Mouse (Mus musculus): ENCODE results near the gene Gm17482.
"Not testable (repeated sequence)": the region's sequence is repeated elsewhere in the genome, so short reads cannot be mapped to it uniquely, and the experiment has no call there.

Gm17482 gene

DNA sequence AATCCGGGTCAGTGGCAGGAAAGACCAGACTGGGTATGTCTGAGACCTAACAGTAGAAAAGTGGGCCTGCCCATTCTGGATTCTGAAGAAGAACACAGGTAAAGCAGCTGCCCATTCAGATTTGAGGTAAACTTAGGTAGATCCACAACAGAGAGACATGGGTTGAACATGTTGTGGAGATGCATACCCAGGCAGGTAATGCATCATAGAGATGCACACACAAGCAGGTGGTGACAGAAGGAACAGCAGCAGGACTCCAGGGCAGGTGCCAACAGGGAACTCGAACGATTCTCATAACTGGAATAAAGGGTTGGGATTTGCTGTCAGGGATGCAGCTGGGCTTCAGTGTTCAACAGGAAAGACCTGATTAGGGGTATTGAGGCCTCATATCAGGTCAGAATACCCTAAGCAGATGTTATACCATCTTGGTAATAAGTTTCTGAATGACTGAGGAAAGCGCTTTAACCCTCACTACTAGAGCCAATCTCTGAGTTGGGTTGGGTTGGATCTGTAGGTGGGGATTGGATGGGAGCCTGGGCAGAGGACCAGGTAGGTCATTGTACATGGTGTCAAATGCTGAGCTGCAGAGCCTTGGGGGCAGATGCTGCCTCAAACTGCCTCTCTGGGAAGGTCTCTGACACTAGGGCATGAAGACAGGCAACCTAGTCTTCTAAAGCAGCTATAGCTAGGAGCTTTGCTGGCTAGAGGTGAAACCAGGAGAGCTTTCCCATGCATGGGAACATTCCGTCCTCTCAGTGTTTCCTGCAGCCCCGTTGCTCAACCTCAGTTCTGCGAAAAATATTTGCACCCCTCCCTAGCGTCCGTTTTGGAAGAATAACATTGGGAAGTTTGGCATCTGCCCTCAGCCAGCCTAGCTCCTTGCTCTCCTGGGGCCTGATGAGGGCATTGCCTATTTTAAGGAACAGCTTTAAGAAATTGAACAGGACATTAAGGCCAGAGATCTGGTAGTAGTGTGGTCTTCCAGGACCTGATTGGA lies 11.2 kb downstream of the Gm17482 start:
- H3K36me3 ChIP-seq (ENCODE audit: control insufficient read depth, insufficient read depth, low read length, poor library complexity, severe bottlenecking), result no peaks in the 10 kb centered on the region
- H3K27me3 ChIP-seq (ENCODE audit: control insufficient read depth, insufficient read depth, low read length, poor library complexity, severe bottlenecking), result no peaks in the 10 kb centered on the region; the same call in 1 of the 2 replicates
- DNase-seq (ENCODE audit: low read depth, low spot score), result no peak

DNA sequence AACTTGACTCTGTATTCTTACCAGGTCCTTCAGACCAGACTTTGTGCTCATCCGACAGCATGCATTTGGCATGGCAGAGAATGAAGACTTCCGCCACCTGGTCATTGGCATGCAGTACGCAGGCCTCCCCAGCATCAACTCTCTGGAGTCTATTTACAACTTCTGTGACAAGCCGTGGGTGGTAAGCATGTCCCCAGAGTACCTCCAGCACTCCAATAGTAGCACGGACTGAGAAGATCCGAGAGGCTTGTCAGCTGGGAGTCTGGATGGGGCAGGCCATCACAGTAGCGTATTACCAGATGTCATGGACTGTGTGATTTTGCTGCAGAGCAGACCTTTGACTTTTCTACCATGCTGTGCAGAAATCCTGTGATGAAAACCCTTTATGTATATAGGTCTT lies 12.2 kb downstream of the Gm17482 start:
- DNase-seq (ENCODE audit: low read depth, low spot score), result no peak
- Histone ChIP-seq H3K27me3 (ENCODE audit: control insufficient read depth, insufficient read depth, low read length, poor library complexity, severe bottlenecking) (no peaks in the 10 kb centered on the region; the same call in 1 of the 2 replicates), H3K36me3 (ENCODE audit: control insufficient read depth, insufficient read depth, low read length, poor library complexity, severe bottlenecking) (no peaks in the 10 kb centered on the region)

DNA sequence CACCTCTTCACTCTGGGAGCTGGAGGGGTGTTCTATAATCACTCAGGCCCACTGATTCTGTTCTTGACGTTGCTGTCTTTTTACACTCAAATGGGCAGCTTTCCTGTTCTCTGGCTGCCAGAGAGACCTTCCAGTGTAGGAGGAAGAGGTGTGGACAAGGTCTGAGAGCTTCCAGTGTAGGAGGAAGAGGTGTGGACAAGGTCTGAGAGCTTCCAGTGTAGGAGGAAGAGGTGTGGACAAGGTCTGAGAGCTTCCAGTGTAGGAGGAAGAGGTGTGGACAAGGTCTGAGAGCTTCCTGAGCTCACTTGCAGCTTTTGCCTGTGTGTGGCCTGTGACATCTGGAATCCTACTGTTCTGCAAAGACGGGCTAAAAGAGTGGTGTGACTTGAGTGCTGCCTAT lies 13.3 kb downstream of the Gm17482 start:
- H3K36me3 ChIP-seq (ENCODE audit: control insufficient read depth, insufficient read depth, low read length, poor library complexity, severe bottlenecking); DNase-seq (ENCODE audit: low read depth, low spot score); H3K27me3 ChIP-seq (ENCODE audit: control insufficient read depth, insufficient read depth, low read length, poor library complexity, severe bottlenecking): not testable (repeated sequence)

DNA sequence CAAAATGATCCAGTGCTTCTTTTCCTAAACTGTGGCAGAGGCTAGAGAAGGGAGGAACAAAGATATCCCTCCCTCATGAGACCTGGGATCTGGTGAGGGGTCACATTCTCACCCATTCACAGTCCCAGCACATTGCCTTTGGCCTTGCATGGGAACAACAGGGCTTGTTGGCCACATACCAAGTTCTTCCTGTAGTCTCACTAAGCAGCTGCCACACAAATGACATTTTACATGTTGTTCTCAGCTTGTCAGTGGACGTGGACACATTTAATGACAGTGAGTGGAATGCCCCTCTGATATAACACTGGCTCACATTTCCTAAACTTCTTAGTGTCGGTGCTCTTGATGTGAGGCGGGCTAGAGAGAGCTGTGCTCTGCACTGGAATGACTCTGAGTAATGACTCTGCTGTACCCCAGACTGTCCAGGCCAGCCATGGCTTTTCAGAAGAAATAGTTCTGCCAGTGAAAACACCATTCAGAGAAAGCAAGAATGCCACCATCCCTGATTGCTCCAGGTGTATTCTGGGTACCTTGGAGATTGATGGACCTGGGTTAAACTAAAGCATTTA lies 14.1 kb downstream of the Gm17482 start:
- no peak for DNase-seq (ENCODE audit: low read depth, low spot score)
- H3K36me3 ChIP-seq (ENCODE audit: control insufficient read depth, insufficient read depth, low read length, poor library complexity, severe bottlenecking), result no peaks in the 10 kb centered on the region

DNA sequence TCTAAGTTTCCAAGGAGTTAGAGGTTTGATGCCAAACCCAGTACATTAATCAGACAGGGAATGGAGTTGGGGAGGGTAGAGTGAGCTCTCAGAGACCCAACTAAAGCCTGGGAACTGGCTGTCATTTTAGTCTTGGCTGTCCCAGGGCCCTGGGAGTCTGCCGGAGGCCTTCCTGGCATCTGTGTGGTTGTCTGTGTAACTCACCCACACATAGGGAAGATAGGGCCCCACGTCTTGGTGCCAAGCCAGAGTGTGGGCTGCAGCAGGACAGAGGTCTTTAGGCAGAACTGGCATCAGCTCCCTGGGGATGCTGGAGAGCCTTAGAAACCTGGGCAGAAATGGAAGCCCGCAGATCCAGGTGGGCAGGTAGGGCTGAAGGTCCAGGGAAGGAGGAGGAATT lies 14.8 kb downstream of the Gm17482 start:
- Histone ChIP-seq H3K27me3 (ENCODE audit: control insufficient read depth, insufficient read depth, low read length, poor library complexity, severe bottlenecking) (no peaks in the 10 kb centered on the region; the same call in 1 of the 2 replicates), H3K36me3 (ENCODE audit: control insufficient read depth, insufficient read depth, low read length, poor library complexity, severe bottlenecking) (no peaks in the 10 kb centered on the region)
- DNase-seq (ENCODE audit: low read depth, low spot score), result no peak

More for the DNA sequence above, 14.1 kb downstream of the Gm17482 start:
- no peaks in the 10 kb centered on the region; the same call in 1 of the 2 replicates for H3K27me3 ChIP-seq (ENCODE audit: control insufficient read depth, insufficient read depth, low read length, poor library complexity, severe bottlenecking)

DNA sequence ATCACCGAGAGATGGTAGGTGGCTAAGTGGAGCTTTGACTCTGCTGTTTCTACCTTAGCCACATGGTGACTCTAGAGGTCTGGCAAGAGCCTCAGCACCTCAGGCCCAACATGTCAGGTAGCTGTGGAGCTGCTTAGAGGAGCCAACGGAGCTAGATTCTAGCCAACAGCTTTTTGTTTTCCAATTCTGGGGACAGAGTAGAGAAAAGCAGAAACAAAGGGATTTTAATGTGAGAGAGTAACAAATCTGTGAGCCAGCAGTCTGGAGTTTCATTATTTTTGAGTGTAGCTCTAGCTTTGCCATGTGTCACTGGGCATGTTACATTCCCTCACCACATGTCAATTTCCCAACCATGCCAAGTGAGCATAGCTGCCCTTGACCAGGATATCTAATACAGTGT lies 17.1 kb downstream of the Gm17482 start:
- no peak for DNase-seq (ENCODE audit: low read depth, low spot score)
- no peaks in the 10 kb centered on the region; the same call in 1 of the 2 replicates for H3K27me3 ChIP-seq (ENCODE audit: control insufficient read depth, insufficient read depth, low read length, poor library complexity, severe bottlenecking)
- H3K36me3 ChIP-seq (ENCODE audit: control insufficient read depth, insufficient read depth, low read length, poor library complexity, severe bottlenecking), result no peaks in the 10 kb centered on the region

DNA sequence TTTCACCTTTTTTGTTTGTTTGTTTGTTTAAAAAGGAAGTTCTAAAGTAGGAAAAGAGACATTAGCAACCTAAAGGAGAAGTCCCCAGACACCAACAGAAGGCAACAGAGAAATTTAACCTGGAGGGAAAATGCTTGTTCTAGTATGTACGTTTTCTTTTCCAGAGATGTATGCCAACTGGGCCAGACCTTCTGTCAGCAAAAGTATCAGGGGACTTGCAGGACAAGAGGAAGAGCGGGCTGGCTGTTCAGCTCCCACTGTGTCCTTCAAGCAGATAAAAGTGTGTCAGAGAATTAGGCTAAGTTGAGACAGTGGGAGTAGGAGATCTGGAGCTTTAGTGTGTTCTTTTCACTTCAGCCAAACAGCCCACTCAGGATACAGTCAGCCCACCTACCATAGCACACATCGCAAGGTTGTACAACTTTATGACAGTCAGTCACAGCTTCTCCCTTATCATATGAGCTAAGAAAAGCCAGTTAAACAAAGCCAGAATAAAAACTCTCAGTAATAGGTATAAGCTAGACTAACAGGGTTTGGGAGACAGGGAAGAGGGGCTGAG lies 18.4 kb downstream of the Gm17482 start:
- DNase-seq (ENCODE audit: low read depth, low spot score), result no peak
- Histone ChIP-seq H3K27me3 (ENCODE audit: control insufficient read depth, insufficient read depth, low read length, poor library complexity, severe bottlenecking) (no peaks in the 10 kb centered on the region), H3K36me3 (ENCODE audit: control insufficient read depth, insufficient read depth, low read length, poor library complexity, severe bottlenecking) (no peaks in the 10 kb centered on the region)

DNA sequence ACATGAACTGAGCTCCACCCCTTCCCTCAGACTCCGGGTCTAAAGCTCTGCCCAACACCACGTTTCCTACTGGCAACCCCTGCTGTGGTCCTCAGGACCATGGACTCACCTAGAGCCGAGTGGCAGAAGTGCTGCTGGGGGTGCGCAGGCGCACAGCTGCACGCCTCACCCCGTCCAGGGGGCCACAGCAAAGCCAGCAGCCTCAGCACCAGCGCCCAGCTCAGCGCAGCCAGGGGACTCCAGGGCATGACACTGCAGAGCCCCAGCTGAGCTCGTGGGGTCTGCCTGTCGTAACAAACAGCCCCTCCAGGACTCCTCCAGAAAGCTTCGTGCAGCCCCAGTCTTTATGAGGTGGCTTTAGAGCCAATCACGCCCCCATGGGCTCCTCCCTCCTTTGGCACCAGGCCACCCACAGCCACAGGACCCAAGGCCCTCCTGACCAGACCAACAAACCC lies 24.4 kb downstream of the Gm17482 start:
- Histone ChIP-seq H3K27me3 (ENCODE audit: control insufficient read depth, insufficient read depth, low read length, poor library complexity, severe bottlenecking) (no peaks in the 10 kb centered on the region), H3K36me3 (ENCODE audit: control insufficient read depth, insufficient read depth, low read length, poor library complexity, severe bottlenecking) (no peaks in the 10 kb centered on the region)
- DNase-seq (ENCODE audit: low read depth, low spot score), result no peak

DNA sequence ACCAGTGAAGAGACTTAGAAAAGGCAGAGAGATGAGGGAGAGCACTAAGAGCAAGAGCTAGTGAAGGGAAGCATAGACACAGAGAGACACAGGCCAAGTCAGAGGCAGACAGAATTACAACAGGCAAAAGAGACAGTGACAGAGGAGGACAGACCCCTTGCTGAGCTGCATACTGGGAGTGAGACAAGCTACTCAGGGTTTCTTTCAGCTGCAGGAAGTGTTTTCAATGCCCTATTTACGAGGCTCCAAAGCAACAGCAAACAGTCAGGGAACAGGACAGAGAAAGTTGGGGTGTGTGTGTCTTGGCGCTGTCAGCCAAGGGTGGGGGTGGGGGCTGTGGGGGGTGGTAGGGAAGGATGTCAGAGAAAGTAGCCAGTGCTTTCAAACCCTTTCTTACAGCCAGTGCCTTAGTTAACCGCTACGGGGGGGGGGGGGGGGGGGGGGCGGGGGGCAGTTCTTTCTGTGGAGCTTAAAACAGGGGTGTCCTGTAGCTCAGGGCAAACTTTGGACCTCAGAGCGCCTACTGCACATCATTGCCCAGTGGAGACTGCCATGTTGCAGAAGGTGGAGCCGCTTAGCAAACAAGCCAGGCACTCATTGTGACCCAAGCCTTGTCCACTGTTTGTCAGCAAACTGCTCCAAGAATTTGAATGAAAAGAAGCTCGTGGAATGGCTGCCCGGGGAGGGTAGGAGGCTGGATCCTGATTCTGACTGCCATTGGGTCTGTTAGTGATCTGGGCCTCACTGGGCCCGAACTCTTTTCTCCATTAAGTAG lies 25.1 kb downstream of the Gm17482 start, which contains the start of gene Timp4:
TSS of gene Timp4 (minus strand) at position 107 of the 775 bp plus-strand sequence.
- H3K36me3 ChIP-seq (ENCODE audit: control insufficient read depth, insufficient read depth, low read length, poor library complexity, severe bottlenecking), result no peaks in the 10 kb centered on the region
- H3K27me3 ChIP-seq (ENCODE audit: control insufficient read depth, insufficient read depth, low read length, poor library complexity, severe bottlenecking), result no peaks in the 10 kb centered on the region

DNA sequence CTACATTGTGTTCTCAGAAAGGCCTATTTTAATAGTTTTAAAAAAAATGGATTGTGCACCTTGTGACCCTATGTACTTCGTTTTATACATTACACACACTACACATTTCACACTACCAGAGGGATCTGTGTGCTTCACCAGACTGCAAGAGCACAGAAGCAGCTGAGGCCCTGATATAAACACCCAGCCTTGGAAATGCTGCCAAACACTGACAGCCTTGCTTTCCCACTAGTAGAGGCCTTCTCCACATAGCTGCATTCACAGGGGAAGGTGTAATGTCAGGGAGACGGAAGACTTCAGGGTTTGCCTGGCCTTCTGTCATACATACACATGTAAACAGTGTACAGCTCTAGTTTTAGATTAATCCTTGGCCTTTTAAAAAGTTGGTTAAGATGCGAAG lies 28.0 kb downstream of the Gm17482 start:
- Histone ChIP-seq H3K27me3 (ENCODE audit: control insufficient read depth, insufficient read depth, low read length, poor library complexity, severe bottlenecking) (no peaks in the 10 kb centered on the region), H3K36me3 (ENCODE audit: control insufficient read depth, insufficient read depth, low read length, poor library complexity, severe bottlenecking) (no peaks in the 10 kb centered on the region)
- no peak for DNase-seq (ENCODE audit: low read depth, low spot score)

More for the DNA sequence above, 25.1 kb downstream of the Gm17482 start, which contains the start of gene Timp4:
- no peak for DNase-seq (ENCODE audit: low read depth, low spot score)

DNA sequence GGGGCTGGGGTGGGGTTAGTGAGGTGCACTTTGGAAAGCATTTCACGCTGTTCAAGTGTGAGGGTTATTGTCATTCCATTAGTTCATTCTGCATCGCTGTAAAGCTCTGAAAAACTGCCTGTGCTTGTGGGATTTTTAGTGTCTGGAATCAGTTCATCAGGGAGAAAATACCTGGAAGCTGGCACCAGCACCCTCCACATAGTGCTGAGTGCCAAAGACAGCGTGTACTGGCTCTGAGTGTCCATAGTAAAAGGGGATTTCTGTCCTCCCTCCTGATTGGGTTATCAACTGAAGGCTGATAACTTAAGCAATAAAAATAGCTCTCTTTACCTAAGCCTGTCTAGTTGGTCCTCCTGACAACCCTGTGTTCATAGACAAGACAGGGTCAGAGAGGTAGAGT lies 33.4 kb downstream of the Gm17482 start:
- no peaks in the 10 kb centered on the region for H3K36me3 ChIP-seq (ENCODE audit: control insufficient read depth, insufficient read depth, low read length, poor library complexity, severe bottlenecking)

DNA sequence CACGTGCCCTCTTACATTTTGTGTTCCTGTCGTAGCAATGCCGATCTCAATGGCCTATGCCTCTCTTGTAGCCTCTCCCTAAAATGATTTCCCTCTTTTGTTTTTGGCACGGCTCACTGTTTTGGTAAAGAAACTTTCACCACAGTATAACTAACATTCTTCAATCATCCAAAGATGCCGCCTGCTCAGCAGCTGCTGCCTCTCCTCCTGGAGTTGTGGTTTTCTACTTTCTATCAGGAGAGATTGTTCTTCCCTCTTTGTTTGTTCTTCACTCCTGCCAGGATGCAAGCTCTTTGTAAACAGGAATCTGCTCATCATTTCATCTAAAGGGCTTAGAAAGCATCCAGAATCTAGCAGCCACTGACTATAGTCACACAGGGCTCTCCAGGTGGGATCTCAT lies 39.6 kb downstream of the Gm17482 start:
- no peak for DNase-seq (ENCODE audit: low read depth, low spot score)
- H3K36me3 ChIP-seq (ENCODE audit: control insufficient read depth, insufficient read depth, low read length, poor library complexity, severe bottlenecking), result no peaks in the 10 kb centered on the region

More for the DNA sequence above, 33.4 kb downstream of the Gm17482 start:
- no peak for DNase-seq (ENCODE audit: low read depth, low spot score)
- H3K27me3 ChIP-seq (ENCODE audit: control insufficient read depth, insufficient read depth, low read length, poor library complexity, severe bottlenecking), result no peaks in the 10 kb centered on the region

DNA sequence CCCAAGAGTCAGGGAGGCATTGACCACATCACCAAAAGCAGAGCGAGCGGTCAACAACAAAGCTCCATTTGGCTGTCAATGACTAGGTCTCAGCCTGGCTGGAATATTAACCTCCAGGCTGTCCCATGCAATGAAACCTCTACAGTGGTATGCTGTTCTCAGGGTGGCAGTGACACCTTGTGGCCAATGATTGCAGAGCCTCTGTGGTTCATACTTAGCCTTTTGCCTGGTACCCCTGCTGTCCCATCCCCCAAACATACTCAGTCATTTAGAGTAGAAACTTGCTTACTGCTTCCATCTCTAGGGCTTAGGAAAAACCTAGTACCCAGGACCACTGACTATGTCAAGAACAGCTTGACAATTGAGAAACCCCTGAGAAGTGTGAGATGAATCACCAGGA lies 40.8 kb downstream of the Gm17482 start:
- peak; percentile 32 for DNase-seq (ENCODE audit: low read depth, low spot score)

More for the DNA sequence above, 39.6 kb downstream of the Gm17482 start:
- H3K27me3 ChIP-seq (ENCODE audit: control insufficient read depth, insufficient read depth, low read length, poor library complexity, severe bottlenecking), result no peaks in the 10 kb centered on the region

More for the DNA sequence above, 40.8 kb downstream of the Gm17482 start:
- no peaks in the 10 kb centered on the region for H3K36me3 ChIP-seq (ENCODE audit: control insufficient read depth, insufficient read depth, low read length, poor library complexity, severe bottlenecking)
- no peaks in the 10 kb centered on the region for H3K27me3 ChIP-seq (ENCODE audit: control insufficient read depth, insufficient read depth, low read length, poor library complexity, severe bottlenecking)

Data from splenic B cell, adult 2 months (primary cell).